Mouse (Mus musculus) cerebellum, adult 2 months (tissue): ENCODE measurements around the gene Ldb3.

Source experiments
- CTCF ChIP-seq: fragments of 200-500 bp; IDR thresholded peaks from 2 replicates; pipeline ENCODE4 v1.5.1; 2011; ENCODE audit warnings: low read depth, mild to moderate bottlenecking, control low read depth, low read length, moderate library complexity, borderline replicate concordance; ENCODE audit not compliant: insufficient read depth
- POLR2A ChIP-seq: fragments of 200-500 bp; IDR thresholded peaks from 2 replicates; pipeline ENCODE4 v1.6.1; 2011; ENCODE audit warnings: low read length, control low read depth, borderline replicate concordance; ENCODE audit not compliant: insufficient read depth

DNA sequence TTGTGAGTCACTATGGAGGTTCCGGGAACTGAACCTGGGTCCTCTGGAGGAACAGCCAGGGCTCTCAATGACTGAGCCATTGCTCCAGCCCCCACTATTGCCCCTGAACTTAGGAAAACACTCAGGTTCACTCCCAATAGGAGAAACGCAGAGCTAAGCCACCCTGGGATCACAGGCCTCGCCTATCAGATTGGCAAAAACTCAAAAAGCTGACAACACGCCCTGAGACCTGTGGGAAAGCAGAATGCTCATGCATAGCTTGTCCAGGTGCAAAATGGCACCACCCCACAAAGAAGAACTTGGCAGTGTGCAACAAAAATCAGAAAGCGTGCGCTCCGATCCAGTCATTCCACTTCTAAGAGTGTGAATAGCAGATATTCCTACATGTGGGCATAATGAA, 38.3 kb upstream of the Ldb3 start:
- no peak for TF ChIP-seq CTCF
- TF ChIP-seq POLR2A = no peak
